Mouse (Mus musculus) megakaryocyte, embryonic 14.5 days (primary cell): ENCODE data around the gene Abat.

Experiments used
- FLI1 ChIP-seq: IDR thresholded peaks from 2 replicates; pipeline ENCODE4 v1.6.1; 2012; ENCODE audit warnings: low read length, inconsistent platforms, mixed read lengths
- GATA1 ChIP-seq: IDR thresholded peaks from 3 replicates; pipeline ENCODE4 v1.6.1; 2012; ENCODE audit warnings: mixed read lengths, low read length, inconsistent platforms, borderline replicate concordance

GRCm38 (mm10) chr16:8613447-8613846 is 100.2 kb downstream of the Abat start:
- TF ChIP-seq GATA1 (no peak), FLI1 (no peak)
